Mouse (Mus musculus): ENCODE measurements at regions not wholly inside any gene's neighbourhood (a gene's known extent, or its start where the extent isn't known, plus 50 kb on each side); places are given as distances from the start of the nearest gene placed in this dataset.

- Histone ChIP-seq H3K27me3 (ENCODE audit: control insufficient read depth, insufficient read depth, low read length) (no peaks in the 10 kb centered on the region), H3K9ac (replicated peaks; ENCODE audit: low read depth, low read length) (no peak overlapping the region), H3K9me3 (replicated peaks; ENCODE audit: control insufficient read depth, low read length) (no peaks in the 10 kb centered on the region), H3K36me3 (replicated peaks; ENCODE audit: control insufficient read depth, insufficient read depth, low read length) (no peaks in the 10 kb centered on the region), H3K4me1 (ENCODE audit: control insufficient read depth, insufficient read depth) (peaks cover 20% of the 10 kb centered on the region), H3K27ac (ENCODE audit: low read depth) (peak overlapping the region; percentile 48), H3K4me3 (ENCODE audit: low read depth, low read length) (no peak overlapping the region), H3K4me2 (ENCODE audit: low read depth, low read length) (peak overlapping the region; percentile 28; the same call in 1 of the 2 replicates)
- ATAC-seq (ENCODE audit: insufficient read depth, low read depth) (0 out of 2 replicates have a peak, but pooled peaks have one; percentile 36), DNase-seq (ENCODE audit: low spot score) (no peak)
- TF ChIP-seq CTCF (IDR thresholded peaks at IDR 0.05; ENCODE audit: low read depth) (no peak), EP300 (IDR thresholded peaks at IDR 0.05; ENCODE audit: low read depth) (no peak)
- WGBS, result 42% methylated on average over 9 of the region's 10 CpGs
Observed at GRCm38 (mm10) chr17:47163677-47164340, 153.5 kb upstream of the Ubr2 start.

- Histone ChIP-seq H3K27me3 (ENCODE audit: control insufficient read depth, insufficient read depth, low read length) (no peaks in the 10 kb centered on the region), H3K9ac (replicated peaks; ENCODE audit: low read depth, low read length) (0 out of 2 replicates have a peak overlapping the region, but pooled peaks have one; percentile 9), H3K9me3 (replicated peaks; ENCODE audit: control insufficient read depth, low read length) (no peaks in the 10 kb centered on the region), H3K4me2 (ENCODE audit: low read depth, low read length) (no peak overlapping the region), H3K36me3 (replicated peaks; ENCODE audit: control insufficient read depth, insufficient read depth, low read length) (no peaks in the 10 kb centered on the region), H3K4me1 (ENCODE audit: control insufficient read depth, insufficient read depth) (peaks cover 11% of the 10 kb centered on the region), H3K4me3 (ENCODE audit: low read depth, low read length) (no peak overlapping the region), H3K27ac (ENCODE audit: low read depth) (no peak overlapping the region)
- WGBS, result 85% methylated on average over 2 of the region's 2 CpGs
- no peak for TF ChIP-seq EP300 (IDR thresholded peaks at IDR 0.05; ENCODE audit: low read depth)
- no peak for TF ChIP-seq CTCF (IDR thresholded peaks at IDR 0.05; ENCODE audit: low read depth)
- DNase-seq (ENCODE audit: low spot score) (no peak), ATAC-seq (ENCODE audit: insufficient read depth, low read depth) (no peak)
Observed at GRCm38 (mm10) chr17:47162459-47162858, 152.1 kb upstream of the Ubr2 start.

GRCm38 (mm10) chr17:47156237-47156636 lies 145.9 kb upstream of the Ubr2 start:
- Histone ChIP-seq H3K36me3 (replicated peaks; ENCODE audit: control insufficient read depth, insufficient read depth, low read length) (no peaks in the 10 kb centered on the region), H3K9ac (replicated peaks; ENCODE audit: low read depth, low read length) (no peak overlapping the region), H3K27ac (ENCODE audit: low read depth) (peak overlapping the region; percentile 76), H3K4me2 (ENCODE audit: low read depth, low read length) (no peak overlapping the region), H3K27me3 (ENCODE audit: control insufficient read depth, insufficient read depth, low read length) (no peaks in the 10 kb centered on the region), H3K4me1 (ENCODE audit: control insufficient read depth, insufficient read depth) (peaks cover 3% of the 10 kb centered on the region), H3K9me3 (replicated peaks; ENCODE audit: control insufficient read depth, low read length) (no peaks in the 10 kb centered on the region), H3K4me3 (ENCODE audit: low read depth, low read length) (no peak overlapping the region)
- ATAC-seq (ENCODE audit: insufficient read depth, low read depth), result peak; percentile 85
- WGBS, result 49% methylated on average over 11 of the region's 11 CpGs
- peak; percentile 63 for DNase-seq (ENCODE audit: low spot score)
- no peak for TF ChIP-seq CTCF (IDR thresholded peaks at IDR 0.05; ENCODE audit: low read depth)
- no peak for TF ChIP-seq EP300 (IDR thresholded peaks at IDR 0.05; ENCODE audit: low read depth)

- no peak for TF ChIP-seq EP300 (IDR thresholded peaks at IDR 0.05; ENCODE audit: low read depth)
- TF ChIP-seq CTCF (IDR thresholded peaks at IDR 0.05; ENCODE audit: low read depth), result no peak
- Histone ChIP-seq H3K27me3 (ENCODE audit: control insufficient read depth, insufficient read depth, low read length) (no peaks in the 10 kb centered on the region), H3K4me2 (ENCODE audit: low read depth, low read length) (peak overlapping the region; percentile 74), H3K4me3 (ENCODE audit: low read depth, low read length) (peak overlapping the region; percentile 43), H3K9me3 (replicated peaks; ENCODE audit: control insufficient read depth, low read length) (no peaks in the 10 kb centered on the region), H3K27ac (ENCODE audit: low read depth) (peak overlapping the region; percentile 43), H3K36me3 (replicated peaks; ENCODE audit: control insufficient read depth, insufficient read depth, low read length) (no peaks in the 10 kb centered on the region), H3K4me1 (ENCODE audit: control insufficient read depth, insufficient read depth) (peaks cover 12% of the 10 kb centered on the region), H3K9ac (replicated peaks; ENCODE audit: low read depth, low read length) (peak overlapping the region; percentile 53)
- DNase-seq (ENCODE audit: low spot score) (no peak), ATAC-seq (ENCODE audit: insufficient read depth, low read depth) (no peak)
- 24% methylated on average over 20 of the region's 20 CpGs for WGBS
Observed at GRCm38 (mm10) chr17:47151557-47152278, 141.4 kb upstream of the Ubr2 start.

GRCm38 (mm10) chr17:47151193-47151556 lies 140.8 kb upstream of the Ubr2 start:
- no peaks in the 10 kb centered on the region for H3K27me3 ChIP-seq (ENCODE audit: control insufficient read depth, insufficient read depth, low read length)
- ATAC-seq (ENCODE audit: insufficient read depth, low read depth) (no peak), DNase-seq (ENCODE audit: low spot score) (no peak)
- WGBS, result 35% methylated on average over 5 of the region's 5 CpGs
- peak overlapping the region; percentile 53 for H3K9ac ChIP-seq (replicated peaks; ENCODE audit: low read depth, low read length)
- H3K9me3 ChIP-seq (replicated peaks; ENCODE audit: control insufficient read depth, low read length), result no peaks in the 10 kb centered on the region
- TF ChIP-seq CTCF (IDR thresholded peaks at IDR 0.05; ENCODE audit: low read depth) (no peak), EP300 (IDR thresholded peaks at IDR 0.05; ENCODE audit: low read depth) (no peak)
- H3K4me2 ChIP-seq (ENCODE audit: low read depth, low read length), result peak overlapping the region; percentile 74
- peak overlapping the region; percentile 43 for H3K4me3 ChIP-seq (ENCODE audit: low read depth, low read length)
- no peaks in the 10 kb centered on the region for H3K36me3 ChIP-seq (replicated peaks; ENCODE audit: control insufficient read depth, insufficient read depth, low read length)
- H3K27ac ChIP-seq (ENCODE audit: low read depth), result no peak overlapping the region; the same call in 1 of the 2 replicates
- peaks cover 12% of the 10 kb centered on the region for H3K4me1 ChIP-seq (ENCODE audit: control insufficient read depth, insufficient read depth)
